Mouse (Mus musculus) small intestine, adult 2 months (tissue): ENCODE measurements around the gene Zic2.

ENCODE experiments used
- CTCF ChIP-seq: fragments of 200-500 bp; IDR thresholded peaks from 2 replicates; pipeline ENCODE4 v1.5.1; 2012; ENCODE audit warnings: low read depth, mild to moderate bottlenecking, control low read depth, inconsistent platforms, low read length, moderate library complexity, mixed read lengths; ENCODE audit not compliant: insufficient replicate concordance, insufficient read length; ENCODE audit errors: extremely low read depth
- POLR2A ChIP-seq: fragments of 200-500 bp; IDR thresholded peaks from 2 replicates; pipeline ENCODE4 v1.6.1; 2012; ENCODE audit warnings: low read depth, mild to moderate bottlenecking, control low read depth, inconsistent platforms, low read length, moderate library complexity

DNA sequence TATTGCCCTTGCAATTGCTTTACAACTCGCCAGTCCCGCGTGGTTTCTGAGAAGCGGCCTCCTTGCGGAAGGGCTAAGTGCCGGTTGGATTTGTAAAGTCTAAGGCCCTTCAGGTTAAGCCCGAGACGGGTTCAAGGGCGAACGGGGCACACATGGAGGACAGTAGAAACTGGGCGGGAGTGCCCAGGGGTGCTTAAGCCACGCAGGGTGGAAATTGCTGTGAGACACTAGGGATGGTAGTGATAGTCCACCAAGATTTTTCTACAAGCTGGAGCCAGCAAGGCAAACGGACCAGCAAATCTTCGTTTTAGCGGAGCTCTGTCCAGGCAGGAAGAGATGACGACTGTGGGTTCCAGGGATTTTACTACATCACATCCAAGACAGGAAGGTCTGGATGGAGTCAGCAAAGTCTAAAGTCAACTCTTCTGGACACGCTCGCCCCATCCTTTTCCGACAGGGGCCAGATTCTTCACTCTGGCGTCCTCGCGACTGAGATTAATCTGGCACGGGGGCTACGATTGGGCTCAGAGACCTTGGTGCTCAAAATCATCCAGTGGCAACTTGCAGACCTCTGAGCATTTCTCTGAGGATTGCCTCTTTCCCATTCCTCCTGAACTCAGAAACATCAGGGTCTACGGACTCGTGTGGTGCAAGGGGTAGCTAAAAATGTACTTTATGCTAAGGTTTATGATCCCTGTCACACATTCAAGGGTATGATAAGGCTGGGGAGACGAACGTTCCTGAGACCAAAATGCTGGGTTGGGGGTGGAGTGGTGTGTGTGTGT, 6.1 kb upstream of the Zic2 start:
- TF ChIP-seq CTCF: no peak
- TF ChIP-seq POLR2A: no peak
